ENCODE assay signal across 10 mouse cellular contexts in genomic region chr8:99186879-99187278, GRCm38 (mm10).
"Had no signal": no experiment of that assay in that cellular context is flagged by ENCODE, and none has a peak within 500 bp of the region (broad histone marks: within the 10 kb centered on the region; RNA-seq: fewer than 3 reads in every experiment).

No protein-coding gene starts in this region.

- DNase-seq: lung, adult 18-20 months; lung, embryonic 14.5 days; lung, postnatal 10 days; lung, postnatal 4 days; midbrain, embryonic 14.5 days; retina, postnatal 1 day; right cerebral cortex, adult 18-20 months; thymus, adult 2 months; thymus, postnatal 25 days; thymus, postnatal 4 days had no signal
